Mouse (Mus musculus) kidney, adult 2 months (tissue): ENCODE measurements at regions not wholly inside any gene's neighbourhood (a gene's known extent, or its start where the extent isn't known, plus 50 kb on each side); places are given as distances from the start of the nearest gene placed in this dataset.

Experiments used
- CTCF ChIP-seq: fragments of 200-500 bp; conservative IDR thresholded peaks from 2 replicates; pipeline ENCODE4 v1.5.1; 2011; ENCODE audit warnings: low read depth, mild to moderate bottlenecking, control low read depth, low read length, moderate library complexity, mixed read lengths; ENCODE audit not compliant: insufficient read depth, insufficient read length
- POLR2A ChIP-seq: fragments of 200-500 bp; IDR thresholded peaks from one replicate; pipeline ENCODE4 v1.6.1; 2011; ENCODE audit warnings: low read depth, low read length, control low read depth

- TF ChIP-seq CTCF (no peak), POLR2A (no peak)
Measured at GRCm38 (mm10) chr11:26815104-26815503, 221.3 kb upstream of the Vrk2 start.
